Mouse (Mus musculus): Measurements from ENCODE around the gene Dnah14. TPM values are rescaled to one million over a fixed set of nuclear protein-coding genes. Genes with fewer than 3 reads are reported as not detected.
"Not testable (repeated sequence)": the region's sequence is repeated elsewhere in the genome, so short reads cannot be mapped to it uniquely, and the experiment has no call there.

Gene Dnah14
- polyA plus RNA-seq, 1 experiment: 2.0 TPM

DNA sequence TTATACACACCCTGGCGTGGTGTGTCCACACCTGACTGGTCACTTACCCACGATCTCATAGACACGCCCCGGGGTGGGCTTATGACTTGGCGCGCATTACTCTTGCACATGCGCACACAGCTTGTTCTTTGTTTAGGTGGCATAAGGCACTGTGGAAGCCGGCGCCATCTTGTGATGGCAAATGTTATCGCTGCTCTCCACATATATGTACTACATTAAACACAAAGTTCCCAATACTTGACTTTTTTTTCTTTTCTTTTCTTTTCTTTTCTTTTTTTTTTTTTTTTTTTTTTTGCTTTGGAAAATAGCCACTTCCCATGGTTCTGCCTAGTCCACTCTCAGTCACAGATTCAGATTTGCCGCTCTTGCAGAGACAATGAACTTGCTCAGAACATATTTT, 206.2 kb downstream of the Dnah14 start:
- not testable (repeated sequence) for DNase-seq (ENCODE audit: low read depth)

DNA sequence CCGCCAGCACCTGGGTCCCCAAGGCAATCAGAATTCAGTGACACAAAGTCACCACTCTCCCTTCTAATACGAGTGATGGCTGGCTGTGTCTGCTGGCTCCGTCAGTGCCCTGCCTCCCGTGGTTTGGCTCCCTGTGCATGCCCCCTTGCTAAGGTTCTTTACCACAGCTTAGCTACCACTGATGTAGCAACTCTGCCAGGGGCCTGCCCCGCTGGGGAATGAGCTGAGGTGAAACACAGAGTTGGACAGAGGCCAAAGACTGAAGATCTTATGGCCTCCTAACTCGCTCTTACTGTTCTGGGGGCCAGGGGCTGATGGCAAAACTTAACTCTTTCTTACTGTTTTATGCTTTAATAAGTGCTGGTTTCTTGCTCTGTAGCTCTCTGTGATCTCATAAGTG, 213.6 kb downstream of the Dnah14 start:
- DNase-seq (ENCODE audit: low read depth): no peak

DNA sequence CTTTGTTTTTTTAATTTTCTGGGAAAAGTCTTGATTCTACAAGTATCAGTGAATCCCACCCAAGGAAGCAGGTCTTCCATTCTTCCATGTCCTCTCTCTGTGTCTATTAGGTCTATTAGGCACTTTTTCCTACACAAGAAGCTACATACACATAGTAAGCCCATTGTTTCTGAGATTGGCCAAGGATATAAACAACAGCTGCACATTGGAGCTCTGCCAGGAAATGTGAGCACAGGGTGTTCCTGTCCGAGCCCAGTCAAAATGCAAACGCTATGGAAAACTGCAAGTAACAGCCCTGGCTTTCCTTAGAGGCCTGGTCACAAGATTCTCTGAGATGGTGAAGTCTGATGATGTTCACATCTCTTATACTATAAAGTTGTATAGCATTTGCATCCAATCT, 217.2 kb downstream of the Dnah14 start:
- no peak for DNase-seq (ENCODE audit: low read depth)

DNA sequence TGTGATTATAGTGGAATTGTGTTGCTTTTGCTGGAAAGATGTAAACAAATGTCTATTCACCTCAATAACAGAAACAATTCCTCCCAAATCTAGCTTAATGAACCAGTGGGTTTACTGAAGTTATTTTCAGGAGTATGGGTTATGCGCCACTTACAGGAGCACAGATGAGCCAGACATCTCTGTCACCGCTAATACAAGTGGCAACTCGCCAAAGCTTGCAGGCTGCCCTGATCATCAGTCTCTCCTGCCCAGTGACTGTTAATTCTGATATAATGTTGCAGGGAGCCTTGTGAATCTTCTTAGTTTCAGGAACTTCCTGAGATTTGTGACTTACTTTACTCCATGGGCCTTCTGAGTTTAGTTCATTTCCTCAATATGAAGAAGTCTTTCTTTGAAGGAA, 223.6 kb downstream of the Dnah14 start:
- no peak for DNase-seq (ENCODE audit: low read depth)

DNA sequence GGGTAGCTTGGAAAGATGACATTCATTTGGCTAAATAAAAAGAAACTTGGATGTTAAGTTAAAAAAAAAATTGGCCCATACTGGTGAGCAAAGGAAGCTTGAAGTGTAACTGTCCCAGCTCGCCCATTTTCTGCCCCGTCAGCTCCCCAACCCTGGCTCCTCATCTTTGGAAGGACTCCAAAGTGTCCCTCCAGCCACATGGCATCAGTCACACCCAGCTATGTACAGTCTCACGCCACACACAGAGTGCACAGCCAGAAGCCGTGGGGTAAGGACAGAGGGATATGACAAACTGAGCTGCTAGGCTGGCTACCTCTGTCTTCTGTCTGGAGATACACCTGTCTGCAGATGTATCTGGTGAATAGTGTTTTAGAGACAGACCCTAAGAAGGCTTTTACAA, 224.3 kb downstream of the Dnah14 start:
- no peak for DNase-seq (ENCODE audit: low read depth)

DNA sequence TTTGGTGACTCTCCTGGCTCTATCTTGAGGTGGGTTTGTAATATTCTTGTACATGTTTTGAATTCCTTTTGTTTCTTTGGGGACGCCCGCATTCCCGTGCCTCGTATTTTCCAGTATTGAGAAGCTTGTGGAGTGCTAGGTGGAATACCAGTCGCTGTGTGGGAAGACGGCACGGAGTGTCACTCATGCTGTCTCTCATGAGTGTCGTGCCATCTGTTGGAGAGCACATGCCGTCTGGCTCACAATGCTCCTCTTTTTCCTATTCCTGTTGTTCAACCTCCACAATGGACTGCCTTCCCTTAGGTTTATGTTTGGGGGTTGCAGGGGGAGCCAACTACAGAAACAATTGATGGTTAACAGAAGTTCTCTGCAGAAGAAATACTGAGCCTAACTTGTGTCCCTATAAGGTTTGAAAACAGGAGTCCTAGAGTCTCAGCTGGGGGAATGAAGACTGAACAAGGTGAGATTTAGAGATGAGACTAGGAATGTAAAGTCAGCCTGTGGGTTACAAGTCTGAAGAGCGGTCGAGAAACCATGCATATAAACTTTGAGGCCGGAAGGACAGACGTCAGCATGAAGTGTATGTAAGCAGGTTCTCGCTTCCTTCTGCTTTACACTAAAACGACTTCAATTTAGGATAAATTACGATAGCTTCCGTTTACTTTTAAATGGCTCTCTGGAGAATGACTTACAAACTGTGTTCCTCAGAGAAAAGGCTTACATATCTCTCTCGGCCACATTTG, 235.3 kb downstream of the Dnah14 start:
- DNase-seq (ENCODE audit: low read depth): no peak

DNA sequence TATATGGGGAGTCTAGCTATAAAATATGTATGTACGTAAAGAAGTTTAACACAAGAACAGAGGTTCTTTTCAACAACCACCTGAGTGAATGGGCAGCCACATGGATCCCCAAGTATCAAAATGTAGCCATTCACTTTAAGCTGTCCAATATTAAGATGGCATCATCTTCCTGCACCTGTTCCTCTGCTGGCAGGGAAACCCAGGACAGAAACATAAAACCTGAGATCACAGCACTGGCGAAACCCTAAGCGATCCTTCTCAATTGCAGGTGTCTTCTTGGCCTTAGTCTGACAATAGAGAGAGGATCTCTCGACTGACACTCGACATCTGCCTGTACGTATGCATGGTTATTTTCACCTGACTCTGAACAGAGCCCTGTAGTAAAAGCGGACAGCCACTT, 250.4 kb downstream of the Dnah14 start:
- DNase-seq (ENCODE audit: low read depth): no peak

DNA sequence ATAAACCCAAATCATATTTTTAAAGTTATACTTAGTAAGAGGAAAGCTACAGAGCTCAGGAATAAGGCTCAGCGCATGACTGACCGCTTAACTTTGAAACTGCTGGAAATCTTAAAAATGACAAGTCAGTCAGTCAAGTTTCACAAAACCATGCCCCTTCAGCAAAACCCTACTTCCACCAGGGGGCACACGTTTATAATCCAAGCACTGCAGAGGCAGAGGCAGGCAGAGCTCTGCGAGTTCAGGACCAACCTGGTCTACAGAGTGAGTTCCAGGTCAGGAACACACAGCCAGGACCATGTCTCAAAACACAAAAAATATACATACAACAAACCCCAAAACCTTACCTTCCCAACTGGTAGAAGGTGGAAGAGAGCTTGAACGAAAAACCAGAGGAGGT, 252.0 kb downstream of the Dnah14 start:
- no peak for DNase-seq (ENCODE audit: low read depth)

DNA sequence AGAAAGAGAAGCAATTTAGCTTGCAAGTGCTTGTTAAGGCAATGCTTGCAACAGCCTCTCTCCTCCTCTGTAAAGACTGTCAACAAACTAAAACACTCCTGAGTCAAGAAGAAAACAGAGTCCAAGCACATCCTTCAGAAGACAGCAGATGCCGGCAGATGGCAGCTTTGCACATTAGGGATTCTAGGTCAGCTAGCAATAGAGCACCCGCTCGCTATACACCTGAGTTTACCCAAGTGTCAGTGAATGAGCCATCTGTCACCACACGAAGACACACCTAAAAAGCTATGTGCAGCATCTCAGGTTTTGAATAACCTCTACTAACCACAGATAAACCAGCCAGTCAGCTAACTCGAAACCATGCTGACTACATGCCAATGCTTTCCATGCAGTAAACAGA, 256.4 kb downstream of the Dnah14 start:
- no peak for DNase-seq (ENCODE audit: low read depth)

DNA sequence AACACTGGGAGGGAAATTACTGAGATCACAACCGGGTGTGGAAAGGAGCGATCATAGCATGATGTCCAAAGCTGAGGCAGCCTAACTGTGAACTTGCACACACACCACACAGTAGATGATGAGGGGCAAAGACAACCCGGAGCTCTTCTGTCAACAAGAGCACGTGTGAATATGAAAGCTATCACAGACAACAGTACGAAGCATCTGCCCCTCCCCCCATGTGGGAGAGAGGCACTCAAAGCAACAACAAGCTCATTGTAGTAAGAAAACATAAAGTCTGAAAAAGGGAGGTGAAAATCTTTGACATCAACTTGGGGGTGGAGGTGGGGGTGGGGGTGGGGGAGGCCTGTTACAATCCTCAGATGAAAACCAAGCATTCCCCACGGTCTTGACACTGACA, 256.8 kb downstream of the Dnah14 start:
- DNase-seq (ENCODE audit: low read depth): no peak

DNA sequence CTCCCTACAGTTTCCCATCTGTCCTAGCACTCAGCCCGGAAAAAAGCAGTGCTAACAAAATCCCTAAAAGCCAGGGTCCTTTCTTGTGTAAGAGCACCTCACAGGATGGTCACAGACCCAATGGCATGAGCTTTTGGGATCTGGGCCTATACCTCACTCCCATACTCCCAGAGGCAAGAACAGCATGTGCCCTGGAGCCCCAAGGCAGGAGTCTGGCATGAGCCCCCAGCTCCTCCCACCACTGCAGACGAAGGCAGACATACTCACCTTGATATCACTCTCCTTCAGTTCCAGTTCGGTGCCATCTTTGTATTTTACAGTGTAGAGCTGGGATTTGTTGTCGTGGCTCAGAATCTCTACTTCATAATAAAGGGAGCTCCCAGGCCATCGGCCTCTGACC, 261.8 kb downstream of the Dnah14 start:
- no peak for DNase-seq (ENCODE audit: low read depth)

DNA sequence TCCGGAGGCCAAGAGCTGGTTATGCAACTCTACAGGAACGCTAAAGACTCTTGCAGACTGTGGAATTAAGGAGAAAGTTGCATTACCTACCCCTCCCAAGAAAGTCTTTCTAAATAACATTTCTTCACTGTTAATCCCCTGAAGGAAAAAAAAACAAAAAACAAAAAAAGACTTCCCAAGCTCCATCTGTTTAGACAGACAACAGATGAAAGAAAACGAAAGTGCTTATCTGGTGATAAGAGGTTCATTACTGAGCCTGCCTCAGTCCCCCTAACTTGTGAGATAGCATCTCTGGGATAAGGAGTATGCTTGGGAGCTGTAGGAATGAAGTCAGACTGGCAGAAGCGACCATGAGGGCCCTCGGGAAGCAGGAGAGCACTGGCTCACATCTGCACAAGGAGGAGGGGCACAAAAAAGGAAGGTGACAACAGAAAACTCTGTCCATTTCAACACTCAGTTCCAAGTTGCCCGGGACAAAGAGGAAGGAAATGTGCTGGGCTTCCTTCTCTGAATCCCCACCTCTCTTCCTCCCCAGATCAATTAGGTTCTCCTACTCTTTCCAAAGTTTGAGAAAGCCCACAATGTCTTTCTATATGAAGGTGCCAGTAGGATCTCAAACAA, 263.5 kb downstream of the Dnah14 start:
- DNase-seq (ENCODE audit: low read depth): no peak

DNA sequence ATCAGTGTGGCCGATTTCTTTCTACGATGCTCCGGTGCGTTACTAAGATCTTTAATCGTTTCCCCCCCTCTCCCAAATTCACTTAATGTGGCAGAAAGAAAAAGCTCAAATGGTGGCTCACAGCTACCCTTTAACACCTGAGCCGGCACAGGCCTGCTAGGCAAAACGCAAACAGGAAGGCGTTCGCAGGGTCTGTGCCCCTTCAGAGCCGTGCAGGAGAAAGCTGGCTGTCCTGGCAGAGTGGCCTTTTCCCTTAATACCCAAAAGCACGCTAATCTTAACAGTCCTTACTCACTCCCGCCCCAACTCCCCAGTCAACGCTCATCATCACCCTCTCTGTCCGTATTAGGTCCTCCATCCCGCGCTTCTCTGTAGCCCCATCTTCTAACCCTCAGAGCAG, 265.0 kb downstream of the Dnah14 start:
- DNase-seq (ENCODE audit: low read depth): no peak

DNA sequence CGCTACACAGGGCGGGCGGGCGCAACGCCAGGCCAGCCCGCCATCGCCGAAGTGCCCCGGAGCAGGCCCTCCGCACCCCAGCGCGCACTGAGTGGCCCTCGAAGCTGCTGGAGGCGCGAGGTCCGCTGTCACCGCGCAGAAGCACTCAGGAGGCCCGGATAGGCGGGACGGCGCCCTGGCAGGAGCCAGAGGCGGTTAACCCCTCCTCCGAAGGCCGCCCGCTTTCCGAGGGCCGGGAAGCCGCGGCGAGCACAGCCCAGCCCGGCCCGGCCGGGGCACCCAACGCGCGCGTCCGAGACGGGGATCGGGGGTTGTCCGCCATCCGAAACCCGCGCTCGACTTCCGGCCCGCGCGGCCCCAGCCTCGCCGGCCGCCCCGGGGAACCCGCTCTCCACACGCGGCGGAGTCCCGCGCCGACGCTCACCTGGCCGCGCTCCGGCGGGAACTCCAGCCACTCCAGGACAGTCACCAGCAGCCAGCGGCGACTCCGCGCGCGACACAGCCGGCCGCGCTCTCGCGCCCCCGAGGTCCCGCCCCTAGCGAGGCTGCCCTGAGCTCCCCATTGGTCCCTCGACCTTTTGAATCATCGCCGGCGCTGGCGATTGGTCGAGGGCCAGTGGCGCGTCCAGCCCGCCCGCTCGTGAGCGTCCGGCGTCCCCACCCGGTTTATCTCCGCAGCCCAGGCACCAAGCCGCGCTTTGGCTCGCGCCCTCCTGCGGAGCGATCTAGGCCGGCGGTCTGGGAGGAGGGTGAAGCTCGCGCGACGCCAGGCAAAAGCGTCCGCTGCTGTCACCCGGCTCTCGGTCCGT, 265.7 kb downstream of the Dnah14 start:
- DNase-seq (ENCODE audit: low read depth): no peak

DNA sequence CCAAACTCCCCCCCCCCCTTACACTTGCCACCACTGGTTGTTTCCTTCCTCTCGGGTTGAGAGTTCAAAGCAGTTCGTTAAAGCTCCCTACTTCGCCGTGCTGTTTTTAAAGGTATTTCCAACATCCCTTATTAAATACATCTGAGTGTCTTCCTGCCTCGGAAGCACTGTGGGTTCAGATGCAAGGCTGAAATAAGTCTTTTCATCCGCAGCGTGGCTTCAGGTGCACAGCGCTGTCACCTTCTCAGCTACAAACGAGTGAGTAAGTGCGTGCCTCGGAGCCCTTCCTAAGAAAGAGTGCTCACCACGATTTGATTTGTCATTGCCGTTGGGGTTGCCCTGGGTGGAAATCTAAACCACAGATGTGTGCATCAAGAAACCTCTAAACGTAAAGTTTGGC, 266.4 kb downstream of the Dnah14 start, which contains the start of gene Lbr:
Gene Lbr (minus strand): TSS at position 266 of the 400 bp plus-strand sequence.
- no peak for DNase-seq (ENCODE audit: low read depth)

DNA sequence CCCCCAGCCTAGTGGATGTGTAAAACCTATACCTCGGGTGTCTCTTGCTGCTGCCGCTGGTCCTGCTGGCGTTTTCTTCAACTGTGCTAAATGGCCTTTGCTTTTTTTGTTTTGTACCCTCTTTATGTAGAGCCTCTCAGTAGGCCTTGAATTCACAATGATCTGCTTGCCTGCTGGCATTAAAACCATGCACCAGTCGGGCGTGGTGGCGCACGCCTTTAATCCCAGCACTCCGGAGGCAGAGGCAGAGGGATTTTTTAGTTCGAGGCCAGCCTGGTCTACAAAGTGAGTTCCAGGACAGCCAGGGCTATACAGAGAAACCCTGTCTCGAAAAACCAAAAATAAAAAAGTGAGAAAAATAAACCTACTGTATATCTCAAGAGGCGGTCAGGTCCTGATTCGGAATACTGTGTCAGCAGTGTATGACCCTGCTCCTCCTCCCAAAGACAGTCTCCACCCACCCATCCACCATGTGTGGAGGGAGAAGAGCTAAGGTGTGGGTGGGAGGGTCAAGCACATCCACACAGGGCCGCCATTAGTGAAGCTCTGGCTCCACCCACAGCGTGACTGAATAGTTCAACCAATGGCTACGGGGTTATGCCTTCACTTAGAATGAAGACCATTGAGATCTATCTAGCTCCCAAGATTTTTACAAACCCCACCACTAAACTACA, 268.7 kb downstream of the Dnah14 start:
- DNase-seq (ENCODE audit: low read depth): no peak

DNA sequence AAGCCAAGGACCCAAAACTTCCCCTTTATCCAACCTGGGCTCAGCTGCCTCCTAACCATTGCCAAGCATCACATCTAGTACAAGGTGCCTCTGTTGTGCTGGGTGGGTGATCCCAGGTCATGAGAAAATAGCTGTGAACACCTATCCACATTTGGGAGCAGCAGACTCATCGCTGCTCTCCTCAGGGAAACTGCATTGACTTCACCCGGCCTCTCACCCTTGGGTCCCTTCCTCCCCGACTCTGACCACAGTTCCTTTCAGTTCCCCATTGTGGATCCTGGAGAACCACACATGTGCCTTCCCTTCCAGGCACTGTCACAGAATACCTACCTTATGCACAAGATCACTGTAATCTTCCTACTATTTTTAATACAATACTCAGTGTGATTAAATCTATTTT, 269.4 kb downstream of the Dnah14 start:
- no peak for DNase-seq (ENCODE audit: low read depth)

DNA sequence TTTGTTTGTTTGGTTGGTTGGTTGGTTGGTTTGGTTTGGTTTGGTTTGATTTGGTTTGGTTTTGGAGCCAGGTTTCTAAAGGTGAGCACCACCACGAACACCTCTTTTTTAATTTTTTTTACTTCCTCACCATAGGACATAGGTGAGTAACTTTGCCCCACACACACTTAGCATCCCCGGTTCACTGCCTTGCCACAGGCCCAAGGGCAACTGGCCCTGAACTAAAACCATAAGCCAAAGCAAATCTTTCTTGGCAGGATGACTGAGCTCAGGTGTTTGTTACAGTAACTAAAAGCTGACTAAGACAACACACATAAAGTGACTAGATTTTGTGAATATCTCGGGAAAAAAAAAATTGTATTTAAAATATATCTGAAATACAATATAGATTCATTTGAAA, 271.0 kb downstream of the Dnah14 start:
- DNase-seq (ENCODE audit: low read depth): no peak

DNA sequence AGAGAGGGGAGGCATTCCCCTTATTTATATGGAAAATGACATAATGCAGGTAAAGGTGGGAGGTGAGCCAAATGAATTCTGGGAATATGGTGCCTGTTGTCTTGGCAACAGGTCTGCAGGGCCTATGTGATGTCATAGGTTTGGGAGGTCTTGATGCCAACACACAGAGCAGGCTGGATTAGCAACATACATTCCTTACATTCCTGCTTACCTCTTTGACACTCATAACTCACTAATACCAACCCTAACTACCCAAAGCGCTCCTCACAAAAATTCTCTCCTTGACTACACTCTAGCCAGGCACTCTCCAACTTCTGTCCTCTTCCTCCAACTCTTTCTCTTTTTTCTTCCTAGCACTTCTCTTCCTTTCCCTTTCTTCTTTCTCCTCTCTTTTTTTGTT, 271.9 kb downstream of the Dnah14 start:
- no peak for DNase-seq (ENCODE audit: low read depth)

DNA sequence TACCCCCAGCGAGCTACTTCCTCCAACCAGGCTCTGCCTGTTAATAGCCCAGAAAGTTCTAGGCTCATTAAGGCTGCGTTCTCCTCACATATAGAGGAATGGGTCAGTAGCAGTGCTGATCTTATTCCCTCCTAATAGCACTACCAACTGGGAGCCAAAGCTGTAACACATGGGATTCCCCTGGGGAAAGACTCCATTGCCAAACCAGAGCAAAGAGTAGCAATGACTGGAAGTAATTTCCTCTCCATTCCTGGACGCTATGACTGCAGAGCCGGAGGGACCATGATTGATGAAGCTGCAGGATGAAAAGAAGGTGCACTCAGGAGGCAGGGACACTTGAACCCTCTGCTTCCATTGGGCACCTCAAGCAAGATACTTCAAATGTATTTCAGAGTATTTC, 274.1 kb downstream of the Dnah14 start:
- DNase-seq (ENCODE audit: low read depth): no peak

DNA sequence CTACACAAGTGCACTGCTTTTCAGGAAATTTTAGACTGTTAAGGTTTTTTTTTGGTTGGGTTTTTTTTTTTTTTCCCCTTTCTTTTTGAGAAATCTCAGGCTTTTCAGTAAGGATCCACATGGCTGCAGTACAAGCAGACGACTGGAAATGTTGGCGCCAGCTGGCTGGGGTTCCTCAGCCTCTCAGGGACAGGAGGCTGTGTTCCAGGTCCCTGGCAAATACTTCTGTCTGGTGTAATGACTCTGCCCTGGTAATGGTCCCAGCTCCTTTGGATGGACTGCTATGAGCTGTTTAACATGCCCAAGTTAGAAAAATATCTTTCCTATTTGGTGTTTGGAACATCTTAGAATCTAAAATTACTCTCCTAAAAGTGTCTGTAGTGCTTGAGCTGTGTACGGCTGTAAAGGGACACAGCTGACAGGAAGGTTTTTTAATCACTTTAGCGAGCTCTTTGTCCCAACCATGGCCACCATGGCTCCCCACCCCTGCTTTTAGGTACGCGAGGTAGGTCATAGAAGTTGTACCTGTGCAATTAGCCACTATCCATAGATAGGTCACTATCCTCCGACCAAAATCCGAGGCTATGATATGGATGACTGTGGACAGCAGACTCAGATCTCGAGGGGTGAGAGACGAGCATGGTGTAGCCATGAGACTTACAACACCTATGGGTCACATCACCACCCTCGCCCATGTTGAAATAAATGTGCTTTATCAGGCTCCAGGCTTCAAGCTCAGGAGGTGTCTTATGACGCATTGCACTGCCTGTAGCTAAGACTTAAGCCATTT, 275.4 kb downstream of the Dnah14 start:
- no peak for DNase-seq (ENCODE audit: low read depth)

DNA sequence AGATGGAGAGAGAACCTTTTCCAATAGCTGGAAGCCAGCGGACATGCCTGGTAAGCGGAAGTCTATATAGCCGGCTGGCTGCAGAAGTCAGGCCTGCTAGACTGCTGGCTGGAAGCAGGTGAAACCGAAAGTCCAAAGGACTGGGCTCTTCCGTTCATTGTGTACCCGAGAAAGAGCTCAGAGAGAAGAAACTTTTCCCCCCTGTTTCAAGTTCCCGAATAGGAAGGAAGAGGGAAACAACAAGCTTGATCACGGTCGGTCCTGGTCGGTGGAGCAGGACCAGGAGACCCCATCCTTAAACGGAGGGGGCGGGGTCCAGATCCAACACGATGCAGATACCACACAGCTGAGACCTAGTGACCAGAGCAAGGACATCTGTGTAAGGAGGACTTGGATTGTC, 276.1 kb downstream of the Dnah14 start:
- DNase-seq (ENCODE audit: low read depth): no peak

Measured in gonadal fat pad, adult 2 months (tissue).